Mouse (Mus musculus): ENCODE results near the gene 4930503E14Rik. TPM values are rescaled to one million over a fixed set of nuclear protein-coding genes. Genes with fewer than 3 reads are reported as not detected.

4930503E14Rik gene
- not detected for polyA plus RNA-seq (2014; fragmentation: Illumina TruSeq; extraction: RNeasy Lipid Tissue Mini Kit (QIAGEN cat#74804); ENCODE audit: low read depth, low replicate concordance)

GRCm38 (mm10) chr14:44213154-44213553 is at the start of gene 4930503E14Rik:
Gene 4930503E14Rik, minus strand, starts transcription at chr14:44213254.

GRCm38 (mm10) chr14:44197361-44197760 is 15.7 kb downstream of the 4930503E14Rik start, which contains the start of gene Gm8212:
Gene Gm8212, plus strand, starts transcription at chr14:44197661.

GRCm38 (mm10) chr14:44123551-44123950 is 89.5 kb downstream of the 4930503E14Rik start, which contains the start of gene Gm3327:
Gene Gm3327, plus strand, starts transcription at chr14:44123851.

Other genes starting within 250 kb of the 4930503E14Rik start
- gene Ang6, start 211.0 kb downstream of the 4930503E14Rik start, polyA plus RNA-seq (2014; fragmentation: Illumina TruSeq; extraction: RNeasy Lipid Tissue Mini Kit (QIAGEN cat#74804); ENCODE audit: low read depth, low replicate concordance): not detected
- 0.99 TPM for gene Ear2, start 110.6 kb downstream of the 4930503E14Rik start, polyA plus RNA-seq (2014; fragmentation: Illumina TruSeq; extraction: RNeasy Lipid Tissue Mini Kit (QIAGEN cat#74804); ENCODE audit: low read depth, low replicate concordance)
- not detected for gene Gm3327, start 89.4 kb downstream of the 4930503E14Rik start, polyA plus RNA-seq (2014; fragmentation: Illumina TruSeq; extraction: RNeasy Lipid Tissue Mini Kit (QIAGEN cat#74804); ENCODE audit: low read depth, low replicate concordance)
- gene Gm8212, start 15.6 kb downstream of the 4930503E14Rik start, polyA plus RNA-seq (2014; fragmentation: Illumina TruSeq; extraction: RNeasy Lipid Tissue Mini Kit (QIAGEN cat#74804); ENCODE audit: low read depth, low replicate concordance): not detected
- gene Gm8220, start 72.3 kb upstream of the 4930503E14Rik start, polyA plus RNA-seq (2014; fragmentation: Illumina TruSeq; extraction: RNeasy Lipid Tissue Mini Kit (QIAGEN cat#74804); ENCODE audit: low read depth, low replicate concordance): not detected
- gene Gm5930, start 125.3 kb upstream of the 4930503E14Rik start, polyA plus RNA-seq (2014; fragmentation: Illumina TruSeq; extraction: RNeasy Lipid Tissue Mini Kit (QIAGEN cat#74804); ENCODE audit: low read depth, low replicate concordance): not detected
- gene Gm8229, start 152.1 kb upstream of the 4930503E14Rik start, polyA plus RNA-seq (2014; fragmentation: Illumina TruSeq; extraction: RNeasy Lipid Tissue Mini Kit (QIAGEN cat#74804); ENCODE audit: low read depth, low replicate concordance): not detected
- gene Gm3371, start 197.4 kb upstream of the 4930503E14Rik start, polyA plus RNA-seq (2014; fragmentation: Illumina TruSeq; extraction: RNeasy Lipid Tissue Mini Kit (QIAGEN cat#74804); ENCODE audit: low read depth, low replicate concordance): not detected
- gene Gm8232, start 220.4 kb upstream of the 4930503E14Rik start, polyA plus RNA-seq (2014; fragmentation: Illumina TruSeq; extraction: RNeasy Lipid Tissue Mini Kit (QIAGEN cat#74804); ENCODE audit: low read depth, low replicate concordance): not detected